Mouse (Mus musculus) adrenal gland, adult 2 months (tissue): ENCODE results near the gene Alyref. TPM values are rescaled to one million over a fixed set of nuclear protein-coding genes. Genes with fewer than 3 reads are reported as not detected.
A peak's percentile ranks its signal among the peaks of the same experiment; 100 is the strongest.

Experiments used
- DNase-seq: peaks from one replicate; pipeline ENCODE4 v3.0.0; 2021
- polyA plus RNA-seq: library from polyadenylated mRNA; depleted of rRNA; stranded (reverse); fragments of >200 nt; gene quantifications from 2 replicates; pipeline ENCODE4 v1.2.3, GENCODE M21; 2012
- total RNA-seq, 2 experiments: library from RNA; stranded (reverse); gene quantifications; 2 replicates each; pipeline ENCODE4 v1.2.3; 2021

The Alyref gene
- total and polyA plus RNA-seq, 3 experiments: 12.6 to 97.9 (median 85.5) TPM

DNA sequence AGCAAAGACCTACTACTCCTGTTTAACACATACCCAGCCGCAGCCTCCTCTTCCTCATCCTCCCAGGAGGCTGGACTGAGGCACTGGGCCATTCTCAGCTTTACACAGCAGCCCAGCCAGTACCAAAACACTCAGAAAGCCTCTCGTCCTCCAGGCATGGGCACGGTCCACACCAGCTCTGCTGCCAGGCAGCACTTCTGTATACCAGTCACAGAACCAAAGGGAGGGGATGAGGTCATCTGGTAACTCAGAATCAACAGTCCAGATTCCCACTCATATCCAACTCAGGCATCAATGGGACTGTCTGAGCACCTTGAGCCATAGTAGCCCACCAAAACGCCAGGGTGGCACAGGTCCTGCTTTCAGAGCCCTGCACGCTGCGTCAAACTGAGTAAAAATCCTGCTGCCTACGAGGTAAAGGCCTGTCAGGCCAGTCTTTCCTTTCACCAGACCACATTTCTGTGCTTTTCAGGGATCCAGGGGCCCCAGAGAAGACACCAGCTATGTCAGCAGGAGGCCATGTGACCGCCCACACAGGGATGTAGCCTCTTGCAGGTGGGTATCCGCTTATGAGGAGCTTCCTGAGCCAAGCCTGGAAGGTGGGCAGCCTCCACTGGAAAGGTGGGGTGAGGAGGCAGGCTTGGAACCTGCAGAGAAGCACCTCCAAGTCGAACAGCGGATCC, 28.8 kb upstream of the Alyref start:
- no peak for DNase-seq

DNA sequence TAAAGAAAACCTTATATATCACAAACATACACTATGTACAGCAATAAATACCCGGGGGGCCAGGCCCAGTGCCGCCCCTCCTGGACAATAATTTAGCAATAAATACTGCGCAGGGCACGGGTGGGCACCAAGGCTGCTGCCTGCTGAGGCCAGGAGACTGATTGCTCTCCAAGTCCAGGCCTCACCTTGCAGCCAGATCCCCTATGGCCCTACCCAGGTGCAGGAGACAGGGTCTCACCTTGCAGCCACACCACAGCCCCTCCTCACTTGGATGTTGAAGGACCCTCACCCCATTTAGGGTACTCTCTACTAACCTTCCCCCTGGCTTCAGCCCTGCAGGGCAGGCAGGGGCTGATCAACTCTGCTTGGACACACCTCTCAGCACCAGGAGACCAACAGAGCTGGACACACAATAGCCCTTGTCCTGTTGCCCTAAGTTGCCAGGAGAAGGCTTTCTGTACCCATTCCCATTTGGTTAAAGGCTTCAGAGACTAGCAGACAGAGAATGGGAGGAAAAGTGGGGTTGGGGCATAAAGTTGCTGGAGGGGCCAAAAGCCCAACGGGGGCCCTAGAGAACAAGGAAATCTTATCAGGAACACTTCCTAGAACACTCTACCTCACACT, 27.1 kb upstream of the Alyref start, which contains the start of gene Sirt7:
TSS of gene Sirt7 (minus strand) at position 89 of the 624 bp plus-strand sequence.
- DNase-seq: no peak

DNA sequence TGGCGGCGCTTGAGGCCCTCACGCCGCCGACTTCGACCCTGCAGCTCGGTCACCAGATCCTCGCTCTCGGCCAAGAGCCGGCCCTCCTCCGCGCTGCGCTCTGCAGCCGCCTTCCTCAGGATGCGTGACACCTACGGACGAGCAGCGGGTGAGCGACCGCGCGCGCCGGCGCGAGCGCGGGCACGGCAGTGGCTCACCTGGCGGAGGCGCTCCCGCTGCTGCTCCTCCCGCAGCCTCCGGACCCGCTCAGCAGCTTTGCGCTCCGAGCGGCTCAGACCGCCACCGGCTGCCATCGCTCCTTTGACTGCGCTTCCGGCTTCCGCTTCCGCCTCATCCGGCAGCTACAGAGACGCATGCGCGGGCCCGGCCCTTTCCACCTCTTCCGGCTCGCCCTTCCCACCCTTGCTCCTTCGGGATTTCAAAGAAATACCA, 26.5 kb upstream of the Alyref start:
- peak; percentile 91 for DNase-seq

DNA sequence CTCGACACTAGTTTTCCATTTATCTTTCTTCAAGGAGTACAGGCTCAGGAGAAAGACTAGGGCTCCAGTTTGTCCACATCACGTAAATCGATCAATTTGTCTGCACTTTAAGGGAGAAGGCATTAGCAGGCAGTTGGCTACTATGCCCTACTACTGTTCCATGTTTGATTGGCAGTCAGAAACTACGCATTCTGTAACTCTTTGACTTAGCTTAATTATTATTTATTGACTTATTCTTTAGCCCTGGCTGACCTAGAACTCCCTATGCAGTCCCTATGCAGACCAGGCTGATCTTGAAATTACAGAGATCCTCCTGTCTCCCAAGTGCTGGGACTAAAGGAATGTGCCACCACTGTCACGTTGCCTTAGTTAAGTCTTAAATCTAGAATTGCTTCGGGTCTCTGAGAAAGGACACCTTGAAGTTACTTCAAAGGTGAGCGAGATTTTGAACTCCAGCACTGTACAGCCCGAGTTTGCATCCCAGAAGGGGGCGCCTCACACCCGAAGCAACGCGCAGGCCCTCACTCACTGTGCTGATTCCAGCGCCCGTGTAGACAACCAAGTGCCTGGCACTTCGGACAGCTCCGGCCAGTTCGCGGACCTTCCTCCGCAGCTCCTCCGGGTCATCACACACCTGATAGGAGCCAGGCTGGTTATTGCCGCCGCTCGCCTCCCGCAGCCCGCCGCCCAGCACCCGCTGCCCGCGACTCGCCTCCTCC, 26.0 kb upstream of the Alyref start:
- DNase-seq: peak; percentile 80

DNA sequence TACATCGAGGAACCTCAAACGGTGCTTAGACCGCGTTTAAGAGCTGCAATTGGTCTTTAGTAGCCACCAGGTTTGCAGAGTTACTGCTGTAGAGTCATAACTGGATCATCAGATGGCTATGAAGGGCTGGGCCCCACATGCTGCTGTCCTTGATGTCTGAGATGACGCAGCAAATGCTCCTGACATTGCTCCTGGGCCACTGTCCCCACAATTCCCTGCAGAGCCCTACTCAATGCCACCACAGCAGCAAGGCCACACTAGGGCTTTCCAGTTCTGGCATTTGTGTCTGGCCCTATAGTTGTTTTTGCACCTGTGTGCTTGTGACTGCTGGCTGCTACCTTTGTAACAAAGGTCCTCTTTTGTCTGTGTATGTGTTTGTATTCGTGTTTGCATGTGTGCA, 24.6 kb upstream of the Alyref start:
- DNase-seq: peak; percentile 78

DNA sequence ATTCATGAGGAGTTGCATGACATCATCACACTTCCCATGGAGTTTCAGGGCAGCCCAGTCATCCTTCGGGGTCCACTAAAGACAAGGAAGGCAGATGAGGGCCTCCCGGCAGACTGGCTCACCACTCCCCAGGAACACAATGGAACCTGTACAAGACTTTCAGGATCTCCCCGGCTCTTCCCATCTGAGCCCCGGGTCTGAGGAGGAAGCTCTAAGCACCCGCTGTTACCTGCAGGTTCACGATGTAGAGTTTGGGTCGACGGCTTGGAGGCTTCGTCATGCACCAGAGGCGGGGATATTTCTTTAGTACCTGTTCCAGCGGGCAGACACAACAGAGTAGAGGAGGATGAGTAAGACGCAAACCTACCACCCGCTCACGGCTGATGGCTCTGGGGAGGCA, 22.0 kb upstream of the Alyref start:
- DNase-seq: peak; percentile 1

DNA sequence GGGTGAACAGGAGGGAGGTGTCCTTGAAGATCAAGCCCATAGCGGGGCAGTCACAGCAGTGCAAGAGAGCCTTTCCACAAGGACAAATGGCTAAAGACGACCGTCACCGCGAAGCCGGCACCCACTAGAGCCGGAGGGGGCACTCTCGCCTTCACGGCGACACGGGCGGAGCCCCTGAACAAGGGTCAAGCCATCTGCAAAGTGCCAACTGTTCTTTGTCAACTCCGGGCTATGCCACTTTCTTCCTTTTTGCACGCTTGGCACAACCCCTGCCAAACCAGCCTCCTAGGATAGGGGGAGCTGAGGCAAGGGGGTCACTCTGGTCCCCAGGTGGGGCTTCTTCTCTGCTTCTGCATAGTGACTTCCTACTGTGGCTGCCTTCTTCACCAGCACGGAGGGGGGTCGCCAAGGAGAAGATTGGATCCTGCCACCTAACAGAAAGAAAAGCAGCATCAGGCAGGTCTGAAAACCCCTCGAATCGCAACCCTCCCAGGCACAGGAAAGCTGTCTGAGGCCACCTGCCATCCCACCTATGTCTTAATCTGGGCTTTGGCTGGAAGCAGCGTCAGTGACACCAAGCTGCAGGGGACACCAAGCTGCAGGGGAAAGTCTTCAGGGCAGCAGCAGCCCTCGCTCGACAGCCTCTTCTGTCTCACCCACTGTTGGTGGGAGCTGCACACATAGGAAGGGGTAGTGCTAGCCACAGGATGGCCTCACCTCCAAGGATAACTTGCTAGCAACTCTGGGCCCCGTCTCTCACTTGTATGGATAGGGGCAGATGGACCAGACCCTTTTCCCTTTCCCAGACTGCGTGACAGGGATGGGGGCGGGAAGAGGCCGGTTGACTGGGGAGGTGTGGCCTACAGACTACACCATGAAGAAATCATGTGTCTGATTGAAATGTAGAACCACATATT, 20.7 kb upstream of the Alyref start:
- DNase-seq: peak; percentile 55

DNA sequence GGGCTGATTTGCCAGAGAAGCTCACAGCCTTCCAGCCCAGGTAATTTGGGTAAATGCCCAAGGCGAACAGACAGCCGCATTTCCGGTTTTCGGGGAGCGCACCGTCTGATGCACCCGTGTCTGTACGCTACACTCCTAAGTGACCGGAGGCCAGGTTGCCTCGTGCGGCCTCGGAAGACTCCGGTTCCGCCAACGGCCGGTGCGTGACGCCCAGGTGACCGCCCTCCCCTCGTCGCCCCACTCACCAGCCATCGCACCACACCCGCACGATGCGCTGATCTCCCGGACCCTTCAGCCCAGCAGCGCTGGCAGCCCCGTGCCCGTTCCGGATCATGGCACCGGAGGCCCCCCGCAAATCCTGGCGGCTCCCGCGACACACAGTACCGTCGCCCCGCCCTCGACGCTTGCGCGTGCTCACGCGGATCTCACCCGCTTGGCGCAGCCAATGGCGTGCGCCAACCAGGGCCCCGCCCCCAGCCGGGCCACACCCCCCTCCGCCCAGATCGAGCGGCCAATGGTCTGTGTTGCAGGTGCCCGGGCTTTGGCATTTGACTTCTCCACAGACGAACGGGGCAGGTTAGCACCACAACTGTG, 19.5 kb upstream of the Alyref start, which contains the start of gene Pcyt2:
TSS of gene Pcyt2 (minus strand) at position 418 of the 594 bp plus-strand sequence.
- peak; percentile 97 for DNase-seq

DNA sequence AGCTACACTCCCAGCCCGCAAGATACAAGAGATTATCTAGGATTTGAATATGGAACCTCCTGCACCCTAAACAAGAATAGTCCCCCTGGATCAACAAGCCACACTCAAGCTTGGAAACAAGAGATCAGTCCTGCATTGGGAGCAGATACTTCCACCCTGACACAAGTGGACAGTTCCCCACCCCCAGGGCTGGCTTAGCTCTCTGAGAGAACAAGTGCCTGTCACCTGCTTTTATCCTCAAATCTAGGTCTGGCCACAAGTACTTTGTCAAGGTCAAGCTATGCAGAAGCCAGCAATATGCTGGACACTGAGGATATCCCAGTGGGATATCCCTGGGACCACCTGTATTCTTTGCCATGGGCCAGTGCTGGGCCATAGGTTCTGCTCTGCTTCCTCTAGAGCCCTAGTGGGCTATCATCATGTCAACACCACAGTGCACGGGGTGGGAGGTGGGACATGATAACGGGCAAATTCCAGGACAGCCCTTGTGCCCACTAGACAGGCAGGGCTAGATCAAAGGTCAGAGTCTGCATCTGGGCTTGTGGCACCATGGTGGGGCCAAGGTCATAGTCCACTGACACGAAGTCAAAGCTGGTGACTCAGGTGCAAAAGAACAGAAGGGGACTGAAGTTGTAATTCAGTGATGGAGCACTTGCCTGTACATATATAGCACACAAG, 18.6 kb upstream of the Alyref start:
- peak; percentile 31 for DNase-seq

DNA sequence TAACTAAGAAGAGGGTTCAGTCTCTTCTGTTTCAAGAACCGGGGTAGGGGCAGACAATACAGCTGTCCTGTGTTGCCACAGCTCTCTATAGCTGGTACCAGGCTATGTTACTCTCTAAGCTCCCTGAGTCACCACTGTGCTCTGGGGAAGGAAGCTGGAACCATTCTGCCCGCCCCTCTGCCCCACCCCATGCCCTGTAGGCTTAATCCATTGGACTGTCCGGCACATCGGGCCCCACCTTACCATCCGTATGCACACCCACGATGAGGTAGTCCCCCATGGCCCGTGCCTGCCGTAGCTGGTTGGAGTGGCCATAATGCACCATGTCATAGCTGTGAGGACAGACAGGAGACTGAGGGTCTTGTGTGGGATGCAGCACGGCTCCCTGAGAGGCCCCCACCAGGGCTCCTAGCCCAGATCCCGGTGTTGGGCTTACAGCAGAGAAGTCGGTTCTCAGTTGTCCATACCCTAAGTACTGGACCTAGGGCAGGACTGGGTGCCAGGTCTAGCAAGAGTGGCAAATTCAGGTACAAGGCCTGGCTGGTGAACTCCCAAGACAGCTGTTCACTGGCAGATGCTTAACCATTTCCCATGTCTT, 17.5 kb upstream of the Alyref start:
- DNase-seq: no peak

DNA sequence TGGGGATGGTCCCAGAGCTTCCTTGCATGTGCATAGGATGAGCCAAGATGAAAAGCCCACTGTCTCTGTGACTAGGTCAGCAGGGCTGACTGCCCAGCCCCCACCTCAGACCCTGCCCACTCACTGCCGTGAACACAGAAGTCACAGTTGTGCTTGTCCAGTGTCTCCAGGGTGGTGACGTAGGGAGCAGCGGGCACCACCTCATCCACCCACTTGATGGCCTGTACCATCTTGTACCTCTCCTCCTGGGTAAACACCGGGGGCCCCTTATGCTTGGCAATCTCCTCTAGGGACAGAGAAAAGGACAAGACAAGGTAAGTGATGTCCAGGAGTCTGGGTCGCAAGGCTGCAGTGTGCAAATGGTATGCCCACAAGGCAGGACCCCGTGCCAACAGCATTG, 17.0 kb upstream of the Alyref start:
- no peak for DNase-seq

DNA sequence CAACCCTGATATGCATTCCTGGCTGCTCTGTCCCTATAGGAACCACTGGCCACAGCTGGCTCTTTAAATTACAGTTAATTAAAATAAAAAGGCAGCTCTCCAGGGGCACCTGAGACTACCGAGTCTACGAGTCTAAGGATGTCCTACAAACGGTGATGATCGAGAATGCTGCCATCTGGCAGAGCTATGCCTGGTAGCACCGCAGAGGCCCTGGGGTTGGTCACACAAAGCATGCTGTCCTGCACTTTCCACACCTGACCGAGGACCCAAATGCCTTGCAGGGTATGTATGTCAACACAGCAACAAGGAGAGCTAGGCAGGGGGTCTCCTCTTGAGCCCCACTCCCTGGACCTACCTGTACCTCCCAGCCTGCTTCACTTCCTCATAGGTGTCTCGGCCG, 15.8 kb upstream of the Alyref start:
- DNase-seq: no peak

DNA sequence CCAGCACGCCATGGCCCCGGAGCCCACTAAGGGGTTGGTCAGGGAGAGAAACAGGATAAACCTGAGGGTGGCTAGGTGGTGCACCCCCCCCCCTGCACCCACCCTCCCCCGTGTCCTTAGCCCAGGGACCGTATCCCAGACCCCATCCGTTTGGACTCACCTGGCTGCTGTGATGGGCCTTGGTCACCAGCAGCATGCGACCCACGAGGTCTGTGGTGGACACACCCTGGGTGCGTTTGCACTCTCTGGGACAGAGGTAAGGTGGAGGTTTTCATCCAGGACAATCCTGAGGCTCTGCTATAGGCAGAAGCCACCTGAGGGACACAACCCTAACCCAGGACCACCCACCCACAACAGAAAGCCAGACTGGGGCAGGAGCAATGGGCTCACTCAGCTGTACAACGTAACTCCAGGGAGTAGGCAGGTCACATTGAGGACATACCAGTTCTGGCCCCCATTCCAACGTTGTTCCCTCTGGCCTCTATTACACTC, 15.4 kb upstream of the Alyref start:
- DNase-seq: no peak

DNA sequence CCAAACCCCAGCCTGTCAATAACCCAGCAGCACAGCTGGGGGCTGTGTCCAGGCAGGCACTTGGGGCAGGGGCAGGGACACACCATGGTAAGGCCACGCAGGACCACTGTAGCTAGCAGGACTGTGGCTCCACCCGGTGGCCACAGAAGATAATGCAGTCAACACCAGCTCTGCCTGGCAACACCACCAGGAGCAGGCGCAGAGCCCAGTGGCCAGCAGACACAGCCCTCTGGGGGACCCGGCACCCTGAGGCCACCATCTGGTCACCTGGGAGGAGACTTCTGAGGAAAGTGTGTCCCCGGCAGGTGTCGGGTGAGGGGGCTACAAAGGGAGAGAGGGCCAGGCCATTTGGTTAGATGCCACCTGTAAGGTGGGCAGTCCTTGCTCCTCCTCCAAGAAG, 14.6 kb upstream of the Alyref start:
- peak; percentile 77 for DNase-seq

DNA sequence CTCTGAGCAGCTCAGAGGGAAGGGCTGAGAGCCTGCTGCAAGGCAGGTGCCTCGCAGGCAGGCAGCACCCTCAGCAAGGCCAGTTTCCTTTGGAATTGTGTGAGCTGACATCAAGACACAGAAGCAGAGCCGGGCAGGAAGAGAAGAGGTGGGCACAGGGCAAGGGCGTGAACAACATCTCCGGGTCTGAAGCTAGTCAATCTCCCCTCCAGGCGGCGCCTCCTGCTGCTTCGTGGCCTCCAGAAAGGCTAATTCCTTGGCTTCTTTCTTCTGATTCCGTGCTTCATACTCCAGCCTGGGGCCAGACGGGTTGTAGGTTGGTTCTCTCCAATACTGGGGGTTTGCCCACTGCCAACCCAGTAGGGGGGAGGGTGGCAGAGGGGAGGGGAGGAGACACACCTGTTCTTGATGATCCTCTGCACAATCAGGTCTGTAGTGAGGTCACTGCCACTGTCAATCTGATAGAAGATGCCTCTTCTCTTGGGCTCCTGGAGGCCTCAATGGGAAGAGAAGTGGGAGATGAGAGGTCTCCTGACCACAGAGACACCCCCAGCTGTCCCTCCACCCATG, 12.4 kb upstream of the Alyref start:
- no peak for DNase-seq

DNA sequence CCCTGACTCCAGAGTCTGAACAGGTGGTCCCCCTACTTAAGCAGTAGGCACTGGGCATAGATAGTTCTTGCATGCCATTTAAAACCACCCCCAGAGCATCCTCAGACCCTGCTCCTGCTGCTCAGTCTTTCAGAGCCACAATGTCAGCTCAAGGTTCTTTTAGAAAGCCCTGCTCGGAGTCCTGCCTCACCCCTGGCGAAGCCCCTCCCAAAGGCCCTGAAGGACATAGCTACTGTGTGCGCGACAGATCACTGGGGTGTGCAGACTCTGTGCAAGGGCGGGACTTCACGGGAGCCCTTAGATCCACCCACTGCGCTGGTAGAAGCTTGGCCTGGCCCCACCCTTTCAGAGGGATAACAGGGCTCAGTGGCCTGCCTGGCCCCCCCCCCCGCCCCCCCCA, 11.1 kb upstream of the Alyref start:
- peak; percentile 77 for DNase-seq

DNA sequence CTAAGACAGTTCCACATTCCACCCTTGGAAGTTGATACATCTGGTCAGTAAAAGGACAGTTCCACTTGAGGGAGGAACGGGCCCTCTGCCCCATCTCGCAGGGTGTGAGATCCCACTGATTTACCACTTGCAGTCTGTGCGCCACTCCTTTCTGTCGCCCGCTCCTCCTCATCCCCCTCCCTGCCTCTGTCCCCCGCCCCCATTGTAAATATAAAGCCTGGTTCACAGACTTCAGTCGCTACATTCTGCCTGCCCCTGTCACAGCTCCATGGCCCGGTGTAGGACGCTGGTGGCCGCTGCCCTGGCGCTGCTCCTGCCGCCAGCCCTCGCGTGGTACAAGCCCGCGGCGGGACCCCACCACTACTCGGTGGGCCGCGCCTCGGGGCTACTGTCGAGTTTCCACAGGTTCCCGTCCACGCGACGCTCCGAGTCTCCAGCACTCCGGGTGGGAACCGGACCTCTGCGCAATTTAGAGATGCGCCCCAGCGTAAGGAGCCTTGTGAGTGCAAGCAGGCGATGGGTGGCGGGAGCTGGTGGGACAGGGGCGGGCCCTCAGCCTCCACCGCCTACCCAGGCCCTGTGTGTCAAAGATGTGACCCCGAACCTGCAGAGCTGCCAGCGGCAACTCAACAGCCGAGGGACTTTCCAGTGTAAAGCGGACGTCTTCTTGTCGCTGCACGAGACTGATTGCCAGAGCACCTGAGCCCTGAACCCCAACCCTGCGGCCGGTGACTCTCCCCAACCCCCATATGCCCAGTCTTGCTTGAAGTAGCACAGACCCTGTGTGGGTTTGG, 10.3 kb upstream of the Alyref start, which contains the start of gene Npb:
TSS of gene Npb (plus strand) at position 237 of the 794 bp plus-strand sequence.
- no peak for DNase-seq

DNA sequence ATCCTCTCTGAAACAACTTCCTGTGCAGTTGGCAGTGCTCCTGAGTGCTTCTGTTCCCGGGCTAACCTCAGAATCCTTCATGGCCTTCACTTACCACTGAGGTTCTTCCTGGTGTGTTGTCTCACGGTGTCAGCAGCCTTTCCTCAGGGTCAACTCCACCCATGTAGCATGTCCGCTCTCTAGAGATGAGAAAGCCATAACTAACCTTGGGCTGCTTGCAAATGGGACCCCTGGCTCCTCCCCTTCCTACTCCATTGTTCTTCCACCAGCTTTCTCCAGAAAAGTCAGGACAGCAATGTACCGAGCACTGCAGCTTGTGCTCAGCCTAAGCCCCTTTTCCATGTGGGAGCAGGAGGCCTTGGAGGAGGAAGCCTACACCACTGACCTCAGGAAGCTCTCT, 8.6 kb upstream of the Alyref start:
- DNase-seq: no peak

DNA sequence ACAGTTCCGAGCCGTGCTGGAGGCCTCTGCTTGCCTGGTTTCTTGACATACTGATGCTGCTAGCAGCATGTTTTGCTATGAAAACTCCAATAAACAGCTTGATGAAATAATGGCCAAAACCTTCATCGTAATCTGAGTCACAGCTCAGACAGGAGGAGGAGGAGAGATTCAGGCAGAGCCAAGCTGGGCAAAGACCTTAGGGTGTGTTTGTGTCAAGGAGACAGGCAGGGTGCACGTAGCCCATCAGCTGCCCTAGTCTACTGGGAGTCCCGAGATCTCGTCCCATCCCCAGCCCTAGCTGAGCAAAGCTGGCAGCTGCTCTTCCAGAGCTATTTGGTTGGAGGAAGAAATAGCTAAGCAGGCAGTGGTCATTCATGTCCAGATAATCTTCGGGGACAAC, 7.5 kb upstream of the Alyref start:
- no peak for DNase-seq
